Mouse (Mus musculus) frontal cortex, postnatal 10 days (tissue): Measurements from ENCODE around the gene Bbs9.

Experiments used
- DNase-seq, 2 experiments: peaks; one replicate each; pipeline ENCODE4 v3.0.0; 2022; ENCODE audit warnings: low spot score in 2 of 2, mixed read lengths in 1 of 2

Gene Bbs9

GRCm38 (mm10) chr9:22690234-22690633 lies 214.7 kb downstream of the Bbs9 start:
- no peak for DNase-seq

- no peak for DNase-seq
Observed at GRCm38 (mm10) chr9:22695392-22695791, 219.9 kb downstream of the Bbs9 start.

- no peak for DNase-seq
Observed at GRCm38 (mm10) chr9:22696809-22697374, 221.4 kb downstream of the Bbs9 start.

- DNase-seq = no peak
Observed at GRCm38 (mm10) chr9:22697811-22698210, 222.3 kb downstream of the Bbs9 start.

- DNase-seq = no peak
Observed at GRCm38 (mm10) chr9:22698501-22698900, 223.0 kb downstream of the Bbs9 start.

GRCm38 (mm10) chr9:22702065-22702611 lies 226.6 kb downstream of the Bbs9 start:
- DNase-seq = no peak

GRCm38 (mm10) chr9:22702812-22703367 lies 227.4 kb downstream of the Bbs9 start:
- no peak for DNase-seq

- no peak for DNase-seq
Observed at GRCm38 (mm10) chr9:22703541-22703940, 228.0 kb downstream of the Bbs9 start.

- DNase-seq = no peak
Observed at GRCm38 (mm10) chr9:22707166-22707913, 231.8 kb downstream of the Bbs9 start.

GRCm38 (mm10) chr9:22708970-22709726 lies 233.6 kb downstream of the Bbs9 start:
- peak in 1 of 2 experiments; percentile 43 for DNase-seq

GRCm38 (mm10) chr9:22710032-22710431 lies 234.5 kb downstream of the Bbs9 start:
- no peak for DNase-seq

GRCm38 (mm10) chr9:22711339-22711738 lies 235.8 kb downstream of the Bbs9 start:
- DNase-seq = no peak

- DNase-seq = no peak
Observed at GRCm38 (mm10) chr9:22712743-22713142, 237.2 kb downstream of the Bbs9 start.

GRCm38 (mm10) chr9:22713286-22713685 lies 237.8 kb downstream of the Bbs9 start:
- DNase-seq = peak in 1 of 2 experiments; percentile 25

GRCm38 (mm10) chr9:22717583-22717982 lies 242.1 kb downstream of the Bbs9 start:
- DNase-seq = no peak

- no peak for DNase-seq
Observed at GRCm38 (mm10) chr9:22718174-22718823, 242.8 kb downstream of the Bbs9 start.

- DNase-seq = no peak
Observed at GRCm38 (mm10) chr9:22732646-22733045, 257.1 kb downstream of the Bbs9 start.

GRCm38 (mm10) chr9:22734954-22735353 lies 259.4 kb downstream of the Bbs9 start:
- no peak for DNase-seq

- no peak for DNase-seq
Observed at GRCm38 (mm10) chr9:22735385-22735784, 259.9 kb downstream of the Bbs9 start.

GRCm38 (mm10) chr9:22737893-22738292 lies 262.4 kb downstream of the Bbs9 start:
- no peak for DNase-seq

- no peak for DNase-seq
Observed at GRCm38 (mm10) chr9:22738861-22739260, 263.3 kb downstream of the Bbs9 start.

- DNase-seq = no peak
Observed at GRCm38 (mm10) chr9:22741967-22742366, 266.5 kb downstream of the Bbs9 start.
